Mouse (Mus musculus) erythroblast, adult 5-6 weeks (primary cell): Measurements from ENCODE around the gene Slc38a2. TPM values are rescaled to one million over a fixed set of nuclear protein-coding genes. Genes with fewer than 3 reads are reported as not detected.

Experiments
- ATAC-seq: replicated peaks from 2 replicates; pipeline ENCODE4 v1.8.0; 2016; ENCODE audit warnings: moderate number of reproducible peaks, mild to moderate bottlenecking, moderate TSS enrichment, inconsistent platforms; ENCODE audit not compliant: poor library complexity, low FRiP score, severe bottlenecking
- total RNA-seq, 2 experiments: library from RNA; stranded (forward) in 1 of 2; stranded (reverse) in 1 of 2; fragments of 150-400 nt in 1 of 2; fragments of 200-764, 138-1000 nt in 1 of 2; gene quantifications; 2 replicates each; pipeline versions ENCODE4 v1.2.3 to v1.2.4; 2015 to 2017; ENCODE audit warnings: low replicate concordance in 2 of 2

Gene Slc38a2
- total RNA-seq, 2 experiments from 2014 or later = 29.1 to 34.4 TPM

DNA sequence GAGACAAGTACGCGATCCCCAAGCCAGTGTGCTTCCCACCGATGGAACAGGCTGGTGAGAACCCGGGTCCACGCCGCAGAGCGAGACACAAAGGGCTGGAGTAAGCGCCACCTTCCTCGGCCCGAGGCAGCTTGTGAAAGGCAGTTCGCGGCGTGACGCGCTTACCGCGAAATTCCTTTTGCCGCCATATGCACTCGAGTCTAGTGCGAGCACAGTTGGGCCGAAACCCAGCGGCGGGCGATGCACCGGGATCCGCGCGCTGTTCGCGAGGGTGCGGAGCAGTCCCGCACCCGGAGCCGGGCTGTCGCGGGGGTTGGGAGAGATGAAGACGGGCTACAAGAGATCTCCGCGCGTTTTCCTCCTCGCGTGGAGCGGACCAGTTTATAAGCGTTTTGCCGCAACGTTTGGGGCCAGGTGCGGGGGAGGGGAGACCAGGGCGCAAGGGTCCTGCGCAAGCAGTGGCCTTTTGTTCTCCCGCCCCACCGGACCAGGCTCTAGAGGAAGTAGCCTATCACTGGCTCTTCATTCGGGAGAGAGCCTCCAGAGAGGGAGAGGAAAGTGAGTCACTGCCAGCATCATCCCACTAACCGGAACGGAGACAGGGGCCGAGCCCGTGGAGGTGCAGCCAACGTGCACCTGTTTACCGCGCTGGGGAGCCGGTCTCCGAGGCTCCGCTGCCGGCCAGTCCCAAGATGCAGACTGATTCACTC is 58.3 kb downstream of the Slc38a2 start:
- ATAC-seq = peak; percentile 48; the same call in 1 of the 2 replicates

DNA sequence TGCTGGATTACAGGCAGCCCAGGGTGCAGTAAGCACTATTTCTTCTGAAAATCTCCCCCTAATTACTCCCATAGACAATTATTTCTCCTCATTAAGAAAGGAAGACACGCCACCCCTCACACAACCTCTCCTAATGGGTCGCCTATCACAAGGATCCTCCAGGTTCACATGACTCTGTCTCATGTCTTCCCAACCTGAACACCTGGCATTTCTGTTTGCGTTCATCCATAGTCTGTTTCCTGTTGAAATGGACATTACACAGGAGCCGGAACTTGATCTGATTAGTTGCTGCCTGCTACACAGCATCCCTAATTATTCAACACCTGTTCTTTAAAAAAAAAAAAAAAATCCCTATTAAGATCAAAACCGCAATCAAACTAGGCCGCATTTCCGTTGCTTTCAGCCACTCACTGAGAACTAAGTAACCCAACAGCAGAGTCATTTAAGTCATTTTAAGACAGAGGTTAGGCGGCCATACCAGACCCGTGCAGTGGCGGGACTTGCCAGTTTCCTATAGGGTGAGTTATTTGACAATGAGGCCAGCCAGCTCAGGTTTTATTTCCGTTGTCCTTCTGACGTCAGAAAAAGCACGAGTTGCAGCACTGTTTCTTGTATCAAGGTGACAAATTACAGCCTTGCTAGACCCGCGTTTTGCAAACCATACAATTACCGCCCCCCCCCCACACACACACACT is 59.1 kb downstream of the Slc38a2 start:
- 0 out of 2 replicates have a peak, but pooled peaks have one; percentile 16 for ATAC-seq

DNA sequence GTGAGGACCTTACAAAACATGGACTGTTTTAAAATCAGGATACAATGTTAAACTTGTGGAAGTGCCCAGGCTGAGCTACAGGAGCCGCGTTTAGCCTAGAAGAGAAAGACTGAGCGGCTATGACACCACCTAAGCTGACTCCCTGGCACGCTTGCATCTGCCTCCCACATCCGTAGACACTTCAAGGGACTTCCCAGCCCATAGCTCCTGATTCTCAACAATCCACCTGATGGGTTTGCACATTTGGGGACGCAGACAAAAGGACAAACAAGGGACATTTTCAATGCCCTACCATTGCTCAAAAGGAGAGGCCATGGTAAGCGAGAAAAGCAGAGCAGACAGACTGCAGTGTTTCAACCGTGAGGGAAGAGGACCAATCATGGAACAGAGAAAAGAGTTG is 59.9 kb downstream of the Slc38a2 start:
- ATAC-seq = no peak

DNA sequence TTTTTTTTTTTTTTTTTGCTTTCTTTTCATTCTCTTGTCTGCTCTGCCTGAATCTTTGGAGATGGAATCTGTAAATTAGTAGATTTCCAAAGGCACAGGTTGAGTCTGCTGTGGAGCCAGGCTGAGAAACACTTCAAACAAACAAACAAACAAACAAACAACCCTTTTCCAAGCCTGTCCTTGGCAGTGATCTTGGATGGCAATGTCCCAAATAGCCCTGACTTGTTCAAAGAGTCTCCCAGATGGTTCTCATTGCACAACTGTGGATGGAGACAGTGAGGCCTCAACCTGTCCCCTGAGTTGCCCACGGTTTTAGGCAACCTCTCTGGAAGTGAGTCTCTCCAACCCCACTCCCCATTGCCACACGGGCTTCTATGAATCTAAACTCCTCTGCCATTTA is 60.9 kb downstream of the Slc38a2 start:
- ATAC-seq = no peak

DNA sequence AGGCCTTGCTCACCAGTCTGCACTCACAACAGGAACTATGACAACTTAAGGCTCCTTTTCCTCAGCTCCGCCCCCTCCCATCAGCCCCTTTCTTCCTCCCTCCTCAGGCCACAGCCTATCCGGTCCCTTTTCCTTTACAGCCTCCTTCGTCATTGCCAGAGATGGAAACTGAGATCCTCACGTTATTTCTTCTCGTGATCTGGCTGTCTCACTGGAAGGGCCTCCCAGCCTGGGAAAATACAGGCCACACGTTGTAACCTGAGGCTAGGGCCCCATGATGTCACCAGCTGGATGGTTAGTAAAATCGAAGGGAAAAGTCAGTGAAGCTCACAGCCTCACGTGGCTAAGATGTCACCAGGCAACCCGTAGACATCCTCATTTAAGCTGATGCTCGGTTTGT is 61.4 kb downstream of the Slc38a2 start:
- ATAC-seq = no peak

Other genes starting within 250 kb of the Slc38a2 start
- 42.6 and 44.4 TPM in 2 replicates for gene Scaf11, start 238.9 kb downstream of the Slc38a2 start, total RNA-seq (2015; ENCODE audit: low replicate concordance)
- gene Scaf11, start 238.9 kb downstream of the Slc38a2 start, total RNA-seq (2017; ENCODE audit: low replicate concordance) = 59.1 and 82.2 TPM in 2 replicates
- 15.3 and 27.3 TPM in 2 replicates for gene Slc38a1, start 56.8 kb downstream of the Slc38a2 start, total RNA-seq (2015; ENCODE audit: low replicate concordance)
- 6.6 TPM in 2 replicates for gene Slc38a1, start 56.8 kb downstream of the Slc38a2 start, total RNA-seq (2017; ENCODE audit: low replicate concordance)